Mouse (Mus musculus) adrenal gland, postnatal 10 days (tissue): ENCODE results near the gene Cybrd1. TPM values are rescaled to one million over a fixed set of nuclear protein-coding genes. Genes with fewer than 3 reads are reported as not detected.
A peak's percentile ranks its signal among the peaks of the same experiment; 100 is the strongest.

Source experiments
- DNase-seq: peaks from one replicate; pipeline ENCODE4 v3.0.0; 2021; ENCODE audit warnings: mixed read lengths
- long read RNA-seq, 2 experiments: library from polyadenylated mRNA; stranded (forward); transcript quantifications; one replicate each; pipeline ENCODE4 v2.0.0; 2021
- total RNA-seq, 2 experiments: library from RNA; stranded (reverse); gene quantifications; 2 replicates each; pipeline ENCODE4 v1.2.3; 2021

Cybrd1 gene
- 1 to 10 TPM; 1.8 TPM for total RNA-seq
- long read RNA-seq, experiment 1, result 0 reads
- long read RNA-seq, experiment 2, partial matches to known transcripts, result 0 of 1 reads
- long read RNA-seq, experiment 2, other reads (novel, unspliced or antisense), result 1 of 1 reads

DNA sequence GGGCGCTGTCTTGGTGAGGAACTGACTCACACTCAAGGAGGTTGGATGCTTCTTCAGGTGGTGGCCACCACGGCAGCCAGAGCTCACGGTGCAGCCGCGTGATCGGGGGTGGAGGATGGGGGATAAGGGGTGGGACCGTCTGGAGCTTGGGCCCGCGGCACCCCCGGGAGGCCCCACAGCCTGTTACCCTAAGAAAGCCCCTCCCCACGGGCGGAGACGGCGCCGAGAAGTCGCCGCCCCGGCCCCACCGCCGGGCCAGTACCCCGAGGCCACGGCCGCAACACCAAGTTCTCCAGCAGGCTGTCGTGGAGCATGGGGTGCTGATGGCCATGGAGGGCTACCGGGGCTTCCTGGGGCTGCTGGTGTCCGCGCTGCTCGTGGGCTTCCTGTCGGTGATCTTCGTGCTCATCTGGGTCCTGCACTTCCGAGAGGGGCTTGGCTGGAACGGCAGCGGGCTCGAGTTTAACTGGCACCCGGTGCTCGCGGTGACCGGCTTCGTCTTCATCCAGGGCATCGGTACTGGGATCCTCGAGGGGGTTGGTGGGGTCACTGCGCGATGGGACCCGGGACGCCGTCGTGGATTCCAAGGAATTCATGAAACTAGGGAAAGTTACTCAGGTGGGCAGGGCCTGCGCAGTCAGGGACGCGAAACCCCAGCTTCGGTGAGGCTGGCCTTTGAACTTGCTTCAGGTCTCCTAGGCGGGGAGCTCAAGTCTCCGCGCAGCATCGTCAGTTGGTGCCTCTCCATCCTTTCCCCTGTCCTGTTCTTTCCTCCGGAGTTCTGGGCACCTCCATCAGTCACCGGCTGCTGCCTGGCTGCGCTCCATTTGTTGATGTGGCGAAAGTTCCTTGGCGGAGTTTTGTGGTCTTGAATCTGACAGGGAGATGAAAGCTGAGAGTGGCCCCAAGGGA, at the start of gene Cybrd1:
Gene Cybrd1 (plus strand): TSS at position 127 of the 912 bp plus-strand sequence.
- peak; percentile 73 for DNase-seq

DNA sequence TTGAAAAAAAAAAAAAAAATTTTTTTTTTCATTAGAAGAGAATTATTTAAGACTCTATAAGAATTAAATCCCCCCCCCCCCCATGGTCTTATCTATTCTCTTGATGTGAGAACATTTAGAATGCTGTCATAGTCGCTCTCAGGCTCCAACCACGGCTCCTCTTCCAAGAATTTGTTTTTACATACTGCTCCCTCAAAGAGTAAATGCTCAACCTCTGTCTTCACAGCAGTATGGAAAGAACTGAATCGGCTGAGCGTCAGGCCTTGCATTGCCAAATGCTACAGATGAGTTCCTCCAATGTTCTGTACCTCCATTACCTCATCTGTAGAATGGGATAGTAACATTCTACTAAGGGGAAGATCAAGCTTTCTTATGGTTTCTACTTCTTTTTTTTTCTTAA, 46.1 kb upstream of the Cybrd1 start:
- DNase-seq, result no peak

DNA sequence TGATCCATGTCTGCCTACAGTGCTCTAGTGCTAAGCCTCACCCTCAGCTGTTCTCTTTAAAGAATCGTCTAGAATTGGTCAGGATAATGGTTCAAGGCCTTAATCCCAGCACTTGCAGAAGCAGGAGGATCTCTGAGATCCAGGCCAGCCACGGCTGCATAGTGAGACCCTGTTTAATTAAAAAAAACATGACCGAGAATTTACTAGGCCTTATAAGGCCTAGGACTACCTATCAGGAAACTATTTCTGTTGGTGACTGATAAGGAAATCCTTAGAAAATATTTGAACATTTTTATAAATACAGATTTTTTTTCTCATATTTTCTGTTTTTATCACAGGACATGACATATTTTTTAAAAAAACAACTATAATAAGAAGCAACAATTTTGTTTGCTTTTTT, 44.4 kb upstream of the Cybrd1 start:
- DNase-seq, result no peak

DNA sequence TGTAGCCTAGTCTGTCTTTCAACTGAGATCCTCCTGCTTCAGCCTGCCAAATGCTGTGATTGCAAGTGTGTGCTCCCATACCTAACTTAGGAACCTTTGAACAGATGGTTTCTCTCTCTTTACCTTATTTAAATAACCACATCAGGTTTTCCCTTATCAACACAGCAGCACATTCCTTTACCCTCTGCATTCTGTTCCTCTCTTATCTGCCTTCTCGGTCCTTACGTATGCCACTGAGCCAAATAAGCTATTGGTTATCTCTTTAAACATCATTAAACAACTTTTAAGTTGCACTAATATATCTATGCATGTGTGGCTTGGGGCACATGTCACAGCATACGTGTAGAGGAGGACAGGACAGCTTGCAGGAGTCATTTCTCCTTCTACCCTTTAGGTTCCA, 43.9 kb upstream of the Cybrd1 start:
- DNase-seq, result no peak

DNA sequence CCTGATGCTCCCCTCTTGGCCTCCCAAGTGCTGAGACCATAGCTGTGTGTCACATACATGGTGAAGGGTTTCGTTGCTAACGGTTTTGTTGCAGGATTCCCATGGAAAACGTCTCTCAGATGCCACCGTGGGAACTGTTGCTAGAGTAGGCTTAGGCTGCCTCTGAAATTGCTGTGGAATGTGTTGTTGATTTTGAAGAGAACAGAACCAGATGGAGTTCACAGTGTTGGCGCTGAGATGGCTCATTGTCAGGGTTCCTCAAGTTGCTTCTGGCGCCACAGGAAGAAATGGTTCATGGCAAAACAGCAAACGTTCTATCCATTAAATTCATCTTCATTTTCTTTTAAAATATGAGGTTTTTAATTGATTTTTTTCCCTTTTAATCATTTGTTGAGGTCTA, 35.3 kb upstream of the Cybrd1 start:
- no peak for DNase-seq

DNA sequence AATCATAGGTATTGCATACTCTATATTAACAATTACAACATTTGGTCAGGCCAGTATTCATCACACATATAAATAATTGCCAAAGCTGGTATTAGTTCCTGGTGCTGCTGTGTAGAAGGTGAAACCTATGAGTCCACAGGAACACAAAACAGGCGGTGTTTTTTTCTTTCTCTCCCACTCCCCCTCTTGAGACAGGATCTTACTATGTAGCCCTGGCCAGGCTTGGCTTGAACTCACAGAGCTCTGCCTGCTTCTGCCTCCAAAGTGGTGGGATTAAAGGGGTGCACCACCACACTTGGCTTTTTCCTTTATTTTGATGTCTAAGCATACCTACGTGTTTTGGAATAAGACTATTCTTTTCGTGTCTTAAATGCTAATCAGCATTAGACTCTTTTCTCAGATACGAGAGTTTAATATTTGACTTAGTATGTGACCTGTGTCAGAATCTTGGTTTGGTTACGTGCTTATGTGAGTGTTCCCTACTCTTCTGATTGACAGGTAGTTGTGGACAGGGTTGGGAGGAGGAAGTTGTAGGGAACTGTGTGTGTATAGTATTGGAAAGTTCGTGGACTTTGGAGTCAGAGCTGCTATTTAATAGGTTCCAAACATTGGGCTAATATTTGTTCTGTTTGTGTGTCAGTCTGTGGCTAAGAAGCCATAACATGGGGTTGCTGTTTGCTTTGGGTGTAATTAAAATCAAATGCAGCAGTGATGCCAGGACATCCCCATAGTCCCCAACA, 34.1 kb upstream of the Cybrd1 start:
- no peak for DNase-seq

DNA sequence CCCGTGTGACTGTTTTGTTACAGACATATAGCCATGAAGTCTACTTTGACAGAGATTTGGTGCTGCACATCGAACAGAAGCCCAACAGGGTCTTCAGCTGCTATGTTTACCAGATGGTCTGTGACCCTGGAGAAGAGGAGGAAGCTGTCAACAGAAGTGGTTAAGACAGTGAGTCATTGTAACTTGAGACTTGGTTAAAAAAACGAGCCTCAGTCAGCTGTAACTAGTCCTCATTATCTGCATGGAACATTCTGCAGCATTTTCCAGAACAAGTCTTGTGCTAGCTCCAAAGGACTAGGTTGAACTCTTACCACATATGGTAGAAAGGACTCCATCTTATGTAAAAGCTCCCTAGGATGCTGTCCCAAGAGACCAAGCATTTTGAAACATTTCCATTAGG, 28.0 kb upstream of the Cybrd1 start:
- no peak for DNase-seq

DNA sequence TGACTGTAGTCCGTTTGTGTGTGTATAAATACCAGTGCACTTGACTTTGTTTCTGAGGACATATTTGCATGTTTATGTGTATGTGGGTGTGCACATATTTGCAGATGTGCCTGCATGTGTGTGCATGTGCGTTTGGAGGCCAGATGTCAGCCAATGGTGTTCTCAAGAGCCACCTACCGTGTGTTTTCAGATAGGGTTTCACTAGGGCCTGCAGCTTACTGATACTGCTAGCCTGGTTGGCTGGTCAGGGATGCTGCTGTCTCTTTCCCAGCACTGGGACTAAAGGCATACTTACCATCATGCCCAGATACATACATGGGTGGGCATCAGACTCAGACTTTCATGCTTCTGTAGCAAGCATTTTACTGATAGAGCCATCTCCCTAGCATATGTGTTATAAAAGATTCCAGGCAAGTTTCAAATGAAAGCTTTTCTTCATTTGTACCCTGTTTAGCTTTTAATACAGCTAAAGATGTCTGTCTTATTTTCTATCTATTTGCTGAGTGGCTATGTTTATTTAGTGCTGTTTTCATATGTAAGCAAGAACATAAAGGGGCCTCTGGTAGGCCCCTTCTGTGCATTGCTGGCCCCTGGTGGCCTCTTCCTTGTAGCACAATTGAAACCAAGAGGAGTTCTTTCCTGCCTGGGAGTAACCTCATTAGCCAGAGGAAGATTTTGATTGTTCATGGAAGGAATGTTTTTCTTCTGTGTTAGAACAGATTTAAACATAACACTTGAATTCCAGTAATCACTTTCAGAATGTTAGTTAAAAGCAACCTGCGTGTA, 26.9 kb upstream of the Cybrd1 start:
- DNase-seq, result no peak

DNA sequence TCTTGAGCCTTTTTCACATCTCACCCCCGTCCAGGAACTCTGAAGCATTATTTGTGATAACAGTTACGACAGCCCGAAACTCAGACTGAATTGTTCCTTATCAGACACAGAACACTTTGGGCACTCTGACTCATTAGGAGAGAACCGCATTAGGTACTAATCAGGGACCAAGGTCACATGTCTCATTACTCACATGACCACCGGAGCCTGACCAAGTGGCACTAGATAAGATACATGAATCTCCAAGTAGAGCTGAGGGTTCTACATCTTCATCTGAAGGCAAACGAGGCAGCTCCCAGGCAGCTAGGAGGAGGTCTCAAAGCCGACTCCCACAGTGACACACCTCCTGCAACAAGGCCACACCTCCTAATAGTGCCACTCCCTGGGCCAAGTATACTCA, 21.6 kb upstream of the Cybrd1 start:
- no peak for DNase-seq

DNA sequence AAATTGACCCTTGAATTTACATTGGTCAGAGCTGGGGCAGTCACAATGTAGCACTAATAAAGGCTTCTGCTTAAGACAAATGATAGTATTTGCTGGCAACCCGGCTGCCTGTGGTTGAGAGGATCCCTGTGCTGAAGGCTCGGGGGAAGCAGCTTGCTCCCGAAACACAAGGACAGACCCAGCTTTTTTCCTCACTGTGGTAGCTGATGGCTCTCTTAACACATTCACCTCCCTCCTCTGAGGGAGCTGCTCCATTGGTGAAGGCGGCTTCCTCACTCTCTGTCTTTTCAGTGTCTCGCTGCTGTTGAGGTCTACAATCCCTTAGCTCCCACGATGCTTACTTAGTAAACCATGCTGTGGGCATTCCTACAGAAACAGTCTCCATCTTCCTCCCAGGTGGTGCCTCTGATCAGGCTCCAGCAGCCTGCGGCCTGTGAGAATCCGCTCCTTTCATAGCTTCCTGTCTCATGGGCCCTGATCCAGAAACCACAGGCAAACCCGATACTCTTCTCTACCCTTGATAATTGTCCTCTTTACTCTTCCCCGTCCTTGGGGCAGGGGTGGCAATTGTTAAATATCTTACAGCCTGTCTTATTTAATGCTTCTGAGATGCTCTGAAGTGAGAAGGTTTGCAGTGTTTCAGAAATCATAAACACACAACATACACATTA, 15.0 kb upstream of the Cybrd1 start:
- no peak for DNase-seq

DNA sequence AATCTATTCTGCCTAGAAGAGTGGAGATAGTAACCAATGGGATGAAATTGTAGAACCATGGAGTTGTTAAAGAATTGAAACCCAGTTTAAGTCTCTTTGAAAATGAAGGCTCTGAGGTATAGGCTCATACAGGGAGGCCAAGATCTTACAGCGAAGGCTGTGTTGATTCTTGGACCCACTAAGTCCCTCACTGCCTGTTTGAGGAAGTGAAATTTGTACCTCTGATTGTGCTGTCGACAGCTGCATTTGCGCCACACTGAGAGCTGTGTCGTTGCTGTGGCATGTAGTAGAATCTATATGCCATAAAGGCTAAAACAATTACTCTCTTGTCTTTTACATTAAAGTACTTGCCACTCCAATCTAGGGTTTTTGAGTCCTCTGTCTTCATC, 14.4 kb upstream of the Cybrd1 start:
- no peak for DNase-seq

DNA sequence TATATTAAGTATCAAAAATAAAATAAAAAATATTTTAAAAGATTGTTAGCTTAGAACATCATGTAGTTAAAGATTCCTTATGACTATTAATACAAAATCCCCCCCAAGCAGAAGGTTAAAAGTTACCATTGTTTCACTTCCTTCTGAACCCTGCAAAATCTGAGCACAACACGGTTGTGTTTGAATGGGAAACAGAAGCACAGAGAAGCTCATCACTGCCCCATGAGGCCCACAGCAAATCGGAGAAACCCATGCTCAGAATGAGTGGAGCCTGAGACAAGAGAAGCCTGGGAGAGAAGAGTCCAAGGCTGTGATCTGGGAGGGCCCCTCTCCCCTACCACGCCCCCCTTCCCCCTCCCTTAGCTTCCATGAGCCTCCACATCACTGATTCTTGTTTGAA, 13.0 kb upstream of the Cybrd1 start:
- no peak for DNase-seq

DNA sequence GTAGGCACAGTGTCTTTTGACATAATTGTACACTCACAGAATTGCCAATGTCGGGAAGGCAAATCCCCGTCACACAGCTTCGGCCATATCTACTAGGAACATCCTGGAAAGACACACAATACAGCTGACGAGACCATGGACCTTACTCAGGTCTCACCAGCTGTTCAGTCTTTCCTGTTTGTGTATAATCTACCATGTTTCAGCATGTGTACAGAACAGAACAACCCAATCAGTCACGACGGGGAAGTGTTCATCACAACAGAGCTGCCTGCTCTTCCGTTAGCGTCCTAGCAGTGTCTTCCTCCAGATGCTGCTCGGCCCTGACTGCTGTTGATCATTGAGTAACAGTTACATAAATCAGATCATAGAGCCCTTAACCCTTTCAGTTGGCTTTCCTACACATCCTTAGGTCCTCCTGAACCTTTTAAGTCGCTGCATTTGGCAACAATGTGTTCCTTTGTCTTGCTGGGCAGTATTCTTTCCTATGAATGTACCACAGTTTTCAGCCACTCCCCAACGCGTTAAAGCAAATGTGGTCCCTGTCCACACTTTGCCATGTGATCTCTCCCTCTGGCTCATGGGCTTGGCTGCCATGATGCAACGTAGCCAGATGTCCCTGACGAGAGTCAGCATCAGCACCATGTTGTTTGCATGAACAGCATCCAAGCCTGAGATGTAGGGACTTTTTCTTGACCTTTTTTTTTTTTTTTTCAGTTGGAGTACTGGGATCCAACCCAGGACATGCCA, 12.1 kb upstream of the Cybrd1 start:
- no peak for DNase-seq

DNA sequence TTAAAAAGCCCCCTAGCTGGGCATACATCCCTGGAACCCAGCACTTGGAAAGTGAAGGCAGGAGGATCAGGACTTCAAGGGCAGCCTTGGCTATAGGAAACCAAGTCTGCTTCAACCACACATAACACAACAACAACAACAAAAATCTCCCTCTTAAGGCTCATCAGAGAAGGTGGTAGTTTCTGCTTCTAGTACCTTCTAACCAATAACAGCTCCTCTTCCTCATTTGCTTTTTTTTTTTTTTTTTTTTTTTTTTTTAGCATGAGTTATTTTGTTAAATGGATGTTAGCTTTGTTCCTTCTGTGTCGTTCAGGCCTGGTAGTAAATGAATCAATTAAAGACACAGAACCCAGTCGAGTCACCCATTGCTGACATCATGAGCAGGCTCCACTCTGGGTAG, 10.5 kb upstream of the Cybrd1 start:
- no peak for DNase-seq

DNA sequence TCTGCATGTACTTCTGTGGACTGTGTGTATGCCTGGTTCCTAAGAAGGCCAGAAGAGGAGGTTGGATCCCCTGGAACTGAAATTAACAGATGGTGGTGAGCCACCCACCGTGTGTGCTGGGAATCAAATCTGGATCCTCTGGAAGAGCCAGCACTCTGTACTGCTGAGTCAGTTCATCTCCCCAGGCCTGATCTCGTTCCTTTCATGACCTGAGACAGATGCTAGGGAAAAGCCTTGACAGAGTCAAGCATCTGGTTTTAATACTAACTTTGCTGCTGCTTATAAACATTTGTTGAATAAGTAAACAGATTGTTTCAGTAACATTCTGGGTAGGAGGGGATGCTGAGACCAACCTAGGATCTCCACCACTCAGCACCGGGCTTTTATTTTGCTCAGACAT, 9.2 kb upstream of the Cybrd1 start:
- no peak for DNase-seq

DNA sequence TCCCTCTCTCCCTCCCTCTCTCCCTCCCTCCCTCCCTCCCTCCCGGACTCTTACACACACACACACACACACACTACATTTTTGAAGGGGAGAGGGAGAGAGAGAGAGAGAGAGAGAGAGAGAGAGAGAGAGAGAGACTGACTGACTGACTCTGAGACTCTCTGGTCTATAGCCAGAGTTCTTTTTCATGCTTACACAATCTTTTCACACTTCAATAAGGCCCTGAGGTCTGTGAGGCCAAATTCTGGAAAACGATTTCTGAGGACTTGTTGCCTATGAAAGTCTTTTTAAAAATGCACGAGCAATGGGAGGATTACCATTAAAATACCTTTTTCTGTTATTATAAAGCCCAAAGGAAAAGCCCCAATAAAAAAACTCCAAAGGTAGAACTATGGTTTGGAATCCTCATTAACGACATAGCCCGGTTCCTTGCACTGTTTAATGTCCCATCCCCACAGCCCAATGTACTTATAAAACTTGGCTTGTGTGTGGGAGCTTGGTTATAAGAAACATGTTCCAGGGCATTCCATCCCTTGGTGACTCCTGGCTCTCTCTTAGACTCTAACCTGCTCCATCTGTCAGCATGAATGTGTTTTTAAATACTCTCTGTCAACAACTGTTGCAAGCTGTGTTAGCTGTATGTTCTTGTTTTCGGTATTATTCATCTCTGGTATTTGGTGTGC, 4.1 kb upstream of the Cybrd1 start:
- no peak for DNase-seq

DNA sequence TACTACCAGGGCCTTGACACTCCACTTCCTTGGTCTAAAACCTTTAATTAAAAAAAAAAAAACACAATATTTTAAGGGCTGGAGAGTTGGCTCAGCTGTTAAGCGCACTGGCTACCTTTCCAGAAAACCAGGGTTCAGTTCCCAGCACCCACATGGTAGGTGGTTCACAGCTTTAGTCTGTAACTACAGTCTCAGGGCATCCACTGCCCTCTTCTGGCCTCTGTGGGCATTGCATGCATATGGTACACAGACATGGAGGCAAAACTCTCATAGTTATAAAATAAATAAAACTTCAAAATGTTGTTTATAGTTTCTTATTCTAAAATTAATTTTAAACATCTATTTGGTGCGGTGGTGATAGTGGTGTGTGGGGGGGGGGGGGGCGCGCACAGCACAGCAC, 1.6 kb upstream of the Cybrd1 start:
- DNase-seq, result no peak

DNA sequence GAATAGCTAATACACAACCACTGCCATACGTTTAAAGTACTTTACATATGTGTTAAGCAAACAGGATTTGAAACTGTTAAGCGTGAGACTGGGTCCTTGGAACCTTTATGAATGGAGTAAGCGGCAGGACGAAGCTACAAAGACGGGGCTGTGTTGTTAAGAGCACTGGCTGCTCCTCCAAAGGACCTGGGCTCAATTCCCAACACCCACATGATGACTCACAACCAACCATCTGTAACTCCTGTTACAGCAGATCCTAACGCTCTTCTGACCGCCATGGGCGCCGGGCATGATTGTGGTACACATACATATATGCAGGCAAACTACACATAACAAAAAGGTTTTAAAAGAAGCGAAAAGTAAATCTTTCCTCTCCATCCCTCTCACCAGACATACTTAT, 3.1 kb downstream of the Cybrd1 start:
- DNase-seq, result no peak

DNA sequence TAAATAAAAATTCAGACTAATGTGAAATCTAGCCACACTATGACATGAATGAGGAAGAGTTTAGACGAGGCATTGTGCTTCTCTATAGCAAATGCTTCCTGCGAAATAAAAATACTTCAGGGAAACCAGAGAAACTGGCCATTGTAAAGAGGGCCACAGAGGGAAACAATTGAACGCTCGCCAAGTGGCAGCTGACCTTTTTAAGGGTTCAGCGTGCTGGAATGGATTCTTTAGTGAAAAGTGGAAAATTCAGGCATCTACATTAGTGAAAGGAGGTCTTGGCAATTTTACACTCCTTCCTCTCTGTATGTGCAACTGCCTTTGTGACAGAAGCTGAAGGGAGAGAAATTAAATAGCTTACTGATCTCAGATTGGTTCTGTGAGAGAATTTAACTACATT, 3.7 kb downstream of the Cybrd1 start:
- DNase-seq, result no peak

DNA sequence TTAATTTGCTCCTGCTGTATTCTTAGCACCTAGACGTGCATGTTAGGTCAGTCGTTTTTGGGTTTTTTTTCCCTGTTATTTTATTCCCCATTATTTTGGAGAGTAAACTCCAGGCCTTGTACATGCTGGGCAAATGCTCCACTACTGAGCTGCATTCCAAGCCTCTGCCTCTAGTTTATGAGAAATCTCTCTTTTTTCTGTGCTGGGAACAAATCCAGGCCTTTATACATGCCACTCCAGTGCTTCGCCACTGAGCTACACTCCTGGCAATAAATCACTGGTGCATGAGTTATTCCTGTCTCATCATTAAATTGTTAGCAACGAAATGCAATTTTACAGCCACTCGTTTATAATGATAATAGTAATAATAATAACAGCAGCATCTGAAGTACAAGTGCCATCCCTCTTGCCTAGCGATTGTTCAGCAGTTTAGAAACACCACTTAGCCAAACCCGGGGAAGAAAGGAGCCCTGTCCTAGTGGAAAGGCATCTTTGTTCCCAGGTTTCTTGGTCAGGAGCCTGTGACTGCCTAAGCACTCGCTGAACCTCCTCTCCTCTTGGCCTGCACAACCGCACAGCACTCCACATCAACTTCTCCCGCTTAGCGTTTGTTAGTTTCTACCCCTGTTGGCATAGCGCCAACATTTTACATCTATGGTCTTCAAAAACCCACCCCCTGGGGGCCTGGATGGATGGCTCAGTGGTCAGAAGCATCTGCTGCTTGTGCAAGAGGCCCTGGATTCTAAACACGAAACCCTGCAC, 4.7 kb downstream of the Cybrd1 start:
- DNase-seq, result no peak
